Mouse (Mus musculus) retina, postnatal 7 days (tissue): ENCODE measurements around the gene Itga9.

Source experiments
- DNase-seq: peaks from one replicate; pipeline ENCODE4 v3.0.0-alpha.2; 2012; ENCODE audit warnings: low read depth, low spot score

Gene Itga9

GRCm38 (mm10) chr9:118650976-118651375 lies 44.5 kb downstream of the Itga9 start:
- no peak for DNase-seq

- no peak for DNase-seq
These were observed 45.4 kb downstream of the Itga9 start for GRCm38 (mm10) chr9:118651939-118652338.

GRCm38 (mm10) chr9:118653436-118653835 lies 46.9 kb downstream of the Itga9 start:
- no peak for DNase-seq

- no peak for DNase-seq
These were observed 48.5 kb downstream of the Itga9 start for GRCm38 (mm10) chr9:118654969-118655368.

GRCm38 (mm10) chr9:118655726-118656125 lies 49.2 kb downstream of the Itga9 start:
- no peak for DNase-seq

- DNase-seq, result no peak
These were observed 51.7 kb downstream of the Itga9 start for GRCm38 (mm10) chr9:118658159-118658558.

- DNase-seq, result no peak
These were observed 53.3 kb downstream of the Itga9 start for GRCm38 (mm10) chr9:118659809-118660208.

GRCm38 (mm10) chr9:118660259-118660658 lies 53.8 kb downstream of the Itga9 start:
- DNase-seq, result no peak

- no peak for DNase-seq
These were observed 55.5 kb downstream of the Itga9 start for GRCm38 (mm10) chr9:118662026-118662425.

GRCm38 (mm10) chr9:118662476-118662875 lies 56.0 kb downstream of the Itga9 start:
- no peak for DNase-seq

GRCm38 (mm10) chr9:118663938-118664337 lies 57.4 kb downstream of the Itga9 start:
- no peak for DNase-seq

- DNase-seq, result no peak
These were observed 59.6 kb downstream of the Itga9 start for GRCm38 (mm10) chr9:118666069-118666468.

- no peak for DNase-seq
These were observed 63.2 kb downstream of the Itga9 start for GRCm38 (mm10) chr9:118669696-118670095.

- no peak for DNase-seq
These were observed 67.8 kb downstream of the Itga9 start for GRCm38 (mm10) chr9:118674277-118674676.

- no peak for DNase-seq
These were observed 68.3 kb downstream of the Itga9 start for GRCm38 (mm10) chr9:118674761-118675160.

- no peak for DNase-seq
These were observed 69.2 kb downstream of the Itga9 start for GRCm38 (mm10) chr9:118675573-118676170.

- DNase-seq, result no peak
These were observed 70.2 kb downstream of the Itga9 start for GRCm38 (mm10) chr9:118676692-118677091.

- no peak for DNase-seq
These were observed 70.9 kb downstream of the Itga9 start for GRCm38 (mm10) chr9:118677349-118677748.

- DNase-seq, result no peak
These were observed 71.7 kb downstream of the Itga9 start for GRCm38 (mm10) chr9:118678020-118678750.

GRCm38 (mm10) chr9:118678759-118679158 lies 72.3 kb downstream of the Itga9 start:
- DNase-seq, result no peak

GRCm38 (mm10) chr9:118681506-118681905 lies 75.0 kb downstream of the Itga9 start:
- DNase-seq, result no peak

- no peak for DNase-seq
These were observed 75.7 kb downstream of the Itga9 start for GRCm38 (mm10) chr9:118682154-118682553.

GRCm38 (mm10) chr9:118683507-118683906 lies 77.0 kb downstream of the Itga9 start:
- DNase-seq, result no peak
